Mouse (Mus musculus) myocyte (in vitro differentiated cells): ENCODE data around the gene Gramd1a.

Source experiments
- POLR2A ChIP-seq: IDR thresholded peaks from one replicate; pipeline ENCODE4 v1.6.1; 2011; ENCODE audit warnings: low read depth, mild to moderate bottlenecking, control low read depth, moderate library complexity; ENCODE audit not compliant: insufficient read length
- TCF12 ChIP-seq: IDR thresholded peaks from one replicate; pipeline ENCODE4 v1.6.1; 2011; ENCODE audit warnings: mild to moderate bottlenecking, control low read depth; ENCODE audit not compliant: poor library complexity, insufficient read depth, severe bottlenecking

DNA sequence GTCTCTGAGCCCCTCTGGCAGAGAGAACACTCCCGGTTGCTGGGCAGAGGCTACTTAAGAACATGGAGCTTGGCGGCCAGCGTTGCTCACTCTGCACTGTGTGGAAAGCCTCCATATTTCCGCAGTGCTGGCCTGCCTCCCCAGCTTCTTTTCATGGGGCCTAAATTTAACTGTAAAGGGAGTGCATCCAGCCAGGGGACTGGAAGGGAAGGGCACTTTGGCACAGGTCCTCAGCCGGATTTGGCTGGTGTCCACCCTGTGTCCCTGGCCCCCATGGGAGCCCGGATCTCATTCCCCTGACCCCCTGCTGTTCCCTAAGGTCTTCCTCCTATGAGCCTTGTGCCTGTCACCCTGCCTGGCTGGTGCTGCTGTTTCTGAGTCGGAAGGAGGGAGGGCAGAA, 37.2 kb downstream of the Gramd1a start:
- no peak for TF ChIP-seq POLR2A
- TF ChIP-seq TCF12, result no peak
